33 mouse cellular contexts compared by ENCODE assay signal in the genomic region with DNA sequence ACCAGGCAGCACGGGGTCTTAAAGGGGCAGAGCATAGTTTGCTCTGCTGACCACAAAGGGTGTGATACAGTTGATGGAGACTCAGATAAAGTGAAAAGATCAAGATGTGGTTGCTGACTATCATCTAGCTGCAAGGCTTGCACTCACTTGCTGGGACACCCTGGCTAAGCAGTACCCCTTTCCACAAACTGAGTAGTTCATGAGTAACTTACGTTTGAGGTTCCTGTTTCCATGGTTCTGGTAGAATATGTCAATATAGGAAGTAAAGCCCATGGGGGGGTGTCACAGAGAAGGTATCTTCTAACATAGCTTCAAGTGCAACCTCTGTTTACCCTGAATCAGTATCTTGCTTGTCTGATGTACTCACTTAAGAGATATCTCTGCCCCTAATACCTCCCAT. TPM values are rescaled to one million over a fixed set of nuclear protein-coding genes. Genes with fewer than 3 reads are reported as not detected.
A peak's percentile ranks its signal among the peaks of the same experiment; 100 is the strongest.
DNase-seq lines count a peak whose midpoint lies in the region; ATAC-seq and TF ChIP-seq lines count a peak whose summit lies in the region.
"Had no signal": no experiment of that assay in that cellular context is flagged by ENCODE, and none has a peak within 500 bp of the region (broad histone marks: within the 10 kb centered on the region; RNA-seq: fewer than 3 reads in every experiment).

No protein-coding gene starts in this region.

- no peak for ATAC-seq in liver, embryonic 15.5 days (ENCODE audit: insufficient read depth)
- ATAC-seq in granulocyte monocyte progenitor cell, adult 5-6 weeks (replicated peaks; ENCODE audit: poor library complexity, severe bottlenecking) = peak; percentile 84
- peak; percentile 65 for ATAC-seq in megakaryocyte progenitor cell, adult 5-6 weeks (replicated peaks; ENCODE audit: poor library complexity)
- ATAC-seq in lung, postnatal 0 days = no peak
- no peak for ATAC-seq in CD4-positive, CD25-positive, alpha-beta regulatory T cell, adult 4 months
- ATAC-seq: forebrain, embryonic 13.5 days; forebrain, embryonic 16.5 days; hindbrain, embryonic 16.5 days had no signal

- no peak overlapping the region for H3K9ac ChIP-seq in liver, embryonic 15.5 days
- H3K9ac ChIP-seq in lung, postnatal 0 days (replicated peaks; ENCODE audit: low read depth) = no peak overlapping the region
- H3K9ac ChIP-seq: forebrain, embryonic 13.5 days; heart, embryonic 12.5 days; heart, embryonic 15.5 days; hindbrain, embryonic 13.5 days had no signal

- H3K9me3 ChIP-seq in liver, embryonic 15.5 days (replicated peaks) = no peaks in the 10 kb centered on the region
- H3K9me3 ChIP-seq in lung, postnatal 0 days (ENCODE audit: low read length) = no peaks in the 10 kb centered on the region
- H3K9me3 ChIP-seq: forebrain, embryonic 10.5 days; forebrain, embryonic 13.5 days; heart, embryonic 12.5 days; heart, embryonic 15.5 days; hindbrain, embryonic 10.5 days; hindbrain, embryonic 13.5 days had no signal

- no peaks in the 10 kb centered on the region for H3K27me3 ChIP-seq in liver, embryonic 15.5 days
- 0 out of 2 replicates have a peak, but pooled peaks cover 2% of the 10 kb centered on the region for H3K27me3 ChIP-seq in lung, postnatal 0 days (replicated peaks; ENCODE audit: insufficient read depth, low read length)
- H3K27me3 ChIP-seq: forebrain, embryonic 13.5 days; heart, embryonic 12.5 days; heart, embryonic 15.5 days; hindbrain, embryonic 13.5 days had no signal

- no peak overlapping the region for H3K4me2 ChIP-seq in liver, embryonic 15.5 days
- H3K4me2 ChIP-seq in lung, postnatal 0 days (replicated peaks; ENCODE audit: low read depth, low read length) = no peak overlapping the region
- H3K4me2 ChIP-seq: forebrain, embryonic 13.5 days; heart, embryonic 12.5 days; heart, embryonic 15.5 days; hindbrain, embryonic 13.5 days had no signal

- WGBS in liver, embryonic 15.5 days (ENCODE audit: insufficient replicate concordance) = 33% methylated on average over 2 of the region's 2 CpGs
- WGBS in lung, postnatal 0 days = 55% methylated on average over 2 of the region's 2 CpGs

- 0 out of 2 replicates have a peak overlapping the region, but pooled peaks have one; percentile 12 for H3K4me3 ChIP-seq in liver, embryonic 15.5 days (replicated peaks)
- H3K4me3 ChIP-seq in lung, postnatal 0 days (ENCODE audit: low read depth, low read length) = no peak overlapping the region
- H3K4me3 ChIP-seq: forebrain, embryonic 10.5 days; forebrain, embryonic 13.5 days; heart, embryonic 12.5 days; heart, embryonic 15.5 days; hindbrain, embryonic 10.5 days; hindbrain, embryonic 13.5 days had no signal

- no peak for TF ChIP-seq EP300 in lung, postnatal 0 days (IDR thresholded peaks at IDR 0.05)

- H3K36me3 ChIP-seq in liver, embryonic 15.5 days (replicated peaks) = no peaks in the 10 kb centered on the region
- no peaks in the 10 kb centered on the region for H3K36me3 ChIP-seq in lung, postnatal 0 days (ENCODE audit: insufficient read depth, low read length)
- H3K36me3 ChIP-seq: forebrain, embryonic 10.5 days; heart, embryonic 12.5 days; heart, embryonic 15.5 days; hindbrain, embryonic 10.5 days; hindbrain, embryonic 13.5 days had no signal

- H3K4me1 ChIP-seq in liver, embryonic 15.5 days (replicated peaks) = no peaks in the 10 kb centered on the region
- no peaks in the 10 kb centered on the region for H3K4me1 ChIP-seq in lung, postnatal 0 days (ENCODE audit: insufficient read depth, low read depth, low read length)
- H3K4me1 ChIP-seq: forebrain, embryonic 10.5 days; forebrain, embryonic 13.5 days; heart, embryonic 12.5 days; heart, embryonic 15.5 days; hindbrain, embryonic 10.5 days; hindbrain, embryonic 13.5 days had no signal

- no peak for DNase-seq in liver
- DNase-seq in 416B (ENCODE audit: low read depth) = peak; percentile 28
- DNase-seq in lung, postnatal 0 days (ENCODE audit: low spot score) = no peak
- DNase-seq in left cerebral cortex, adult 8-10 months (ENCODE audit: low spot score in 2 of 2) = no peak
- DNase-seq: adrenal gland, adult 2 months; adrenal gland, postnatal 14 days; B cell, adult 2 months; cerebellum, adult 11-12 months; cerebellum, adult 8-10 months; cerebellum, postnatal 10 days; cerebellum, postnatal 36 days; gastrocnemius, postnatal 10 days; heart, adult 18-20 months; heart, postnatal 10 days; heart, postnatal 36 days had no signal

- peak overlapping the region; percentile 48; the same call in 1 of the 2 replicates for H3K27ac ChIP-seq in liver, embryonic 15.5 days (replicated peaks)
- H3K27ac ChIP-seq in lung, postnatal 0 days (ENCODE audit: low read length) = no peak overlapping the region
- H3K27ac ChIP-seq: forebrain, embryonic 10.5 days; forebrain, embryonic 13.5 days; heart, embryonic 15.5 days; hindbrain, embryonic 10.5 days; hindbrain, embryonic 13.5 days had no signal

- TF ChIP-seq CTCF in lung, postnatal 0 days (IDR thresholded peaks at IDR 0.05) = no peak

RNA-seq across cellular contexts. Expression of gene S100a9, which starts 2.0 kb away (rescaled TPM):
- polyA plus RNA-seq in liver, embryonic 15.5 days (2015; fragmentation: Nextera tagmentation; extraction: Ambion mirVana) = 1,494 and 1,522 TPM in 2 replicates
- 129 and 333 TPM in 2 replicates for total RNA-seq in granulocyte monocyte progenitor cell, adult 5-6 weeks (2014; fragmentation: Nextera tagmentation)
- 894 and 951 TPM in 2 replicates for total RNA-seq in granulocyte monocyte progenitor cell, adult 5-6 weeks (2017)
- total RNA-seq in megakaryocyte progenitor cell, adult 5-6 weeks (2015) = 2,769 and 4,892 TPM in 2 replicates
- 952 and 2,018 TPM in 2 replicates for total RNA-seq in megakaryocyte progenitor cell, adult 5-6 weeks (2017)
- polyA plus RNA-seq in lung, postnatal 0 days (2015; fragmentation: Nextera tagmentation; extraction: Ambion mirVana) = 207 and 215 TPM in 2 replicates
- not detected for total RNA-seq in left cerebral cortex, adult 8-10 months (2022)
- not detected for polyA plus RNA-seq in CD4-positive, CD25-positive, alpha-beta regulatory T cell, adult 4 months (2017; shearing (Covaris generic))
- total RNA-seq: gastrocnemius, adult 18-20 months; MEL had no signal
- polyA plus RNA-seq: adrenal gland, adult 2 months; forebrain, embryonic 10.5 days; hindbrain, embryonic 10.5 days had no signal

RNA-seq across cellular contexts. Expression of gene S100a8, which starts 24.7 kb away (rescaled TPM):
- 1,899 and 2,323 TPM in 2 replicates for polyA plus RNA-seq in liver, embryonic 15.5 days (2015; fragmentation: Nextera tagmentation; extraction: Ambion mirVana)
- total RNA-seq in granulocyte monocyte progenitor cell, adult 5-6 weeks (2014; fragmentation: Nextera tagmentation) = 347 and 679 TPM in 2 replicates
- 895 and 1,441 TPM in 2 replicates for total RNA-seq in granulocyte monocyte progenitor cell, adult 5-6 weeks (2017)
- 2,361 and 4,241 TPM in 2 replicates for total RNA-seq in megakaryocyte progenitor cell, adult 5-6 weeks (2015)
- total RNA-seq in megakaryocyte progenitor cell, adult 5-6 weeks (2017) = 1,918 and 3,820 TPM in 2 replicates
- 332 and 333 TPM in 2 replicates for polyA plus RNA-seq in lung, postnatal 0 days (2015; fragmentation: Nextera tagmentation; extraction: Ambion mirVana)
- total RNA-seq in left cerebral cortex, adult 8-10 months (2022) = 1 to 10 TPM in 1 of 4 experiments, not detected in 3; 1.7 TPM
- polyA plus RNA-seq in CD4-positive, CD25-positive, alpha-beta regulatory T cell, adult 4 months (2017; shearing (Covaris generic)) = not detected
- total RNA-seq: gastrocnemius, adult 18-20 months; heart, adult 18-20 months; MEL had no signal
- polyA plus RNA-seq: adrenal gland, adult 2 months; hindbrain, embryonic 10.5 days had no signal

RNA-seq across cellular contexts. Expression of gene Pglyrp4, which starts 33.2 kb away (rescaled TPM):
- not detected in 2 replicates for polyA plus RNA-seq in liver, embryonic 15.5 days (2015; fragmentation: Nextera tagmentation; extraction: Ambion mirVana)
- not detected in 2 replicates for total RNA-seq in granulocyte monocyte progenitor cell, adult 5-6 weeks (2014; fragmentation: Nextera tagmentation)
- total RNA-seq in granulocyte monocyte progenitor cell, adult 5-6 weeks (2017) = not detected in 2 replicates
- total RNA-seq in megakaryocyte progenitor cell, adult 5-6 weeks (2015) = not detected in 2 replicates
- total RNA-seq in megakaryocyte progenitor cell, adult 5-6 weeks (2017) = 0.17 TPM in 1 of 2 replicates, not detected in the other
- polyA plus RNA-seq in lung, postnatal 0 days (2015; fragmentation: Nextera tagmentation; extraction: Ambion mirVana) = not detected in 2 replicates
- not detected for total RNA-seq in left cerebral cortex, adult 8-10 months (2022)
- not detected for polyA plus RNA-seq in CD4-positive, CD25-positive, alpha-beta regulatory T cell, adult 4 months (2017; shearing (Covaris generic))
- total RNA-seq: adrenal gland, adult 2 months; adrenal gland, postnatal 14 days; adrenal gland, postnatal 4 days; gastrocnemius, adult 18-20 months; gastrocnemius, postnatal 10 days; gastrocnemius, postnatal 4 days; heart, adult 18-20 months; heart, postnatal 10 days; heart, postnatal 36 days; MEL had no signal
- polyA plus RNA-seq: adrenal gland, adult 2 months; brain, embryonic 14.5 days; embryonic facial prominence, embryonic 11.5 days; forebrain, embryonic 10.5 days; forebrain, embryonic 13.5 days; forebrain, embryonic 16.5 days; heart, embryonic 12.5 days; heart, embryonic 15.5 days; hindbrain, embryonic 10.5 days; hindbrain, embryonic 13.5 days; hindbrain, embryonic 16.5 days had no signal

RNA-seq across cellular contexts. Expression of gene S100a7a, which starts 39.7 kb away (rescaled TPM):
- not detected in 2 replicates for polyA plus RNA-seq in liver, embryonic 15.5 days (2015; fragmentation: Nextera tagmentation; extraction: Ambion mirVana)
- not detected in 2 replicates for total RNA-seq in granulocyte monocyte progenitor cell, adult 5-6 weeks (2014; fragmentation: Nextera tagmentation)
- total RNA-seq in granulocyte monocyte progenitor cell, adult 5-6 weeks (2017) = not detected in 2 replicates
- not detected in 2 replicates for total RNA-seq in megakaryocyte progenitor cell, adult 5-6 weeks (2015)
- not detected in 2 replicates for total RNA-seq in megakaryocyte progenitor cell, adult 5-6 weeks (2017)
- 0.08 and 0.27 TPM in 2 replicates for polyA plus RNA-seq in lung, postnatal 0 days (2015; fragmentation: Nextera tagmentation; extraction: Ambion mirVana)
- 1 to 10 TPM in 2 of 4 experiments, under 1 TPM in 2; 0.38 to 1.1 (median 0.91) TPM for total RNA-seq in left cerebral cortex, adult 8-10 months (2022)
- not detected for polyA plus RNA-seq in CD4-positive, CD25-positive, alpha-beta regulatory T cell, adult 4 months (2017; shearing (Covaris generic))
- total RNA-seq: adrenal gland, postnatal 14 days; adrenal gland, postnatal 4 days; gastrocnemius, adult 18-20 months; gastrocnemius, postnatal 10 days; MEL had no signal
- polyA plus RNA-seq: embryonic facial prominence, embryonic 11.5 days; forebrain, embryonic 10.5 days; forebrain, embryonic 16.5 days; heart, embryonic 15.5 days; hindbrain, embryonic 10.5 days; hindbrain, embryonic 13.5 days had no signal

Comparison
In these comparisons a context has a peak if more than half of its experiments do, and no peak if none do; other contexts are left out.
1. ATAC-seq: peak in granulocyte monocyte progenitor cell, adult 5-6 weeks (single experiment) and megakaryocyte progenitor cell, adult 5-6 weeks (single experiment); none in liver, embryonic 15.5 days (single experiment), lung, postnatal 0 days (single experiment) and CD4-positive, CD25-positive, alpha-beta regulatory T cell, adult 4 months (single experiment).
2. RNA of gene S100a9, which starts 2.0 kb away (total RNA-seq): 952 to 4,892 TPM in megakaryocyte progenitor cell, adult 5-6 weeks and 129 to 951 TPM in granulocyte monocyte progenitor cell, adult 5-6 weeks; not detected in left cerebral cortex, adult 8-10 months; every median in the first group is over 10 times any median in the second.
3. RNA of gene S100a8, which starts 24.7 kb away (total RNA-seq): 1,918 to 4,241 TPM in megakaryocyte progenitor cell, adult 5-6 weeks and 347 to 1,441 TPM in granulocyte monocyte progenitor cell, adult 5-6 weeks; 1.7 TPM in left cerebral cortex, adult 8-10 months; every median in the first group is over 100 times any median in the second.